Mouse (Mus musculus) olfactory bulb, adult 2 months (tissue): ENCODE data around the gene Abcb9.

Source experiments
- CTCF ChIP-seq: fragments of 200-500 bp; IDR thresholded peaks from 2 replicates; pipeline ENCODE4 v1.5.1; 2012; ENCODE audit warnings: low read depth, mild to moderate bottlenecking, low read length, moderate library complexity; ENCODE audit not compliant: insufficient read depth
- POLR2A ChIP-seq: fragments of 200-500 bp; IDR thresholded peaks from 2 replicates; pipeline ENCODE4 v1.6.1; 2012; ENCODE audit warnings: mild to moderate bottlenecking, low read depth, low read length, moderate library complexity; ENCODE audit not compliant: insufficient read depth

DNA sequence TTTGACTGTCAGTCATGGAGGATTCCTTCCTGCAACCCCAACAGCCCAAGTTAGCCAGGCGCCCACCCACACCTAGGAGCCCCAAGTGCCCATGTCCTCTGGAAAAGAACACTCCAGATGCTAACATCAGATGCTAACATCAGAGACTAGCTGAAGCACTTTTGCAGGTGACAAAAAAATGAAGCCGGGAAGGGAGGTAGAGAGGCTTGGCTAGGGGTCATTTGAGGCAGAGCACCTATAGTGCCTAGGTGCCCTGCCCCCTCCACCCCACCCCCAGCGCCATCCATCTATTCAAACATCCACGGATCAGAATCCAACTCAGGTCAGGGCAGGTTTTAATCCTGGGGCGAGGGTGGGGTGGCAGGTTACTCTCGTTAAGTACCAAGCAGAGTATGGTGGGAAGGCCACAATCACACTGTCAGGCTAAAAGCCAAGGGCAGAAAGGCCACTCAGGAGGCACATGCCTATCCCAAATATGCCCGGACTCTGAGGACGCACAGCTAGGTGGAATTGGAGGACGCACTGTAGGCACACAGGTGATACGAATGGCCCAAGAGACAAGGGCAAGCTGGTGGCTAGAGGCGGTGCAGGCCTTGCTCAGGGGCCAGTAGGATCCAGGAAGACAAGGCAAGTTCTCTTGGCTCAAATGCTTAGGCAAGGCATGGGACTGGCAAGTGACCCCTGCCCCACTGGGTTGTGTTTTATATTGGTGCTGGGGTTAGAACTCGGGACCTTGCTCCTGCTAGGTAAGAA, 1.6 kb downstream of the Abcb9 start:
- TF ChIP-seq CTCF (no peak), POLR2A (no peak)
